Mouse (Mus musculus): ENCODE results near the gene Wdr12. TPM values are rescaled to one million over a fixed set of nuclear protein-coding genes. Genes with fewer than 3 reads are reported as not detected.
"Not testable (repeated sequence)": the region's sequence is repeated elsewhere in the genome, so short reads cannot be mapped to it uniquely, and the experiment has no call there.

The Wdr12 gene
- polyA plus RNA-seq, 1 experiment from 2014 or later, result 55.7 TPM

GRCm38 (mm10) chr1:60056310-60056709 is 42.1 kb downstream of the Wdr12 start:
- Histone ChIP-seq H3K27me3 (no peaks in the 10 kb centered on the region), H3K9ac (no peak overlapping the region), H3K36me3 (no peaks in the 10 kb centered on the region), H3K4me2 (no peak overlapping the region), H3K9me3 (replicated peaks) (no peaks in the 10 kb centered on the region), H3K27ac (no peak overlapping the region), H3K4me1 (no peaks in the 10 kb centered on the region), H3K4me3 (replicated peaks) (no peak overlapping the region)
- no peak for ATAC-seq (replicated peaks; ENCODE audit: low FRiP score)
- 83% methylated on average over 3 of the region's 3 CpGs for WGBS

GRCm38 (mm10) chr1:60054659-60055058 is 43.8 kb downstream of the Wdr12 start:
- Histone ChIP-seq H3K27me3 (no peaks in the 10 kb centered on the region), H3K4me1 (no peaks in the 10 kb centered on the region), H3K9me3 (replicated peaks) (no peaks in the 10 kb centered on the region), H3K27ac (no peak overlapping the region), H3K4me2 (no peak overlapping the region), H3K4me3 (replicated peaks) (no peak overlapping the region), H3K36me3 (no peaks in the 10 kb centered on the region), H3K9ac (no peak overlapping the region)
- WGBS, result 51% methylated on average over 3 of the region's 3 CpGs
- ATAC-seq (replicated peaks; ENCODE audit: low FRiP score), result no peak

GRCm38 (mm10) chr1:60047481-60047880 is 51.0 kb downstream of the Wdr12 start:
- H3K27me3 ChIP-seq, result peaks cover 15% of the 10 kb centered on the region
- not testable (repeated sequence) for ATAC-seq (replicated peaks; ENCODE audit: low FRiP score); H3K4me3 ChIP-seq (replicated peaks); H3K27ac ChIP-seq; H3K9ac ChIP-seq; H3K4me2 ChIP-seq; H3K36me3 ChIP-seq; H3K9me3 ChIP-seq (replicated peaks); H3K4me1 ChIP-seq
- 93% methylated on average over 5 of the region's 5 CpGs for WGBS

GRCm38 (mm10) chr1:60044595-60044994 is 53.9 kb downstream of the Wdr12 start:
- 84% methylated on average over 1 of the region's 1 CpGs for WGBS

GRCm38 (mm10) chr1:60042796-60043469 is 55.5 kb downstream of the Wdr12 start, which contains the start of gene Ica1l:
Gene Ica1l (minus strand): TSS chr1:60043184.
- Histone ChIP-seq H3K27me3 (peaks cover 22% of the 10 kb centered on the region), H3K9me3 (replicated peaks) (no peaks in the 10 kb centered on the region), H3K4me3 (replicated peaks) (peak within 1 kb of the TSS; percentile 81), H3K36me3 (no peaks in the 10 kb centered on the region), H3K27ac (no peak within 1 kb of the TSS), H3K9ac (peak within 1 kb of the TSS; percentile 64), H3K4me1 (peaks cover 5% of the 10 kb centered on the region), H3K4me2 (peak within 1 kb of the TSS; percentile 98)
- peak; percentile 93 for ATAC-seq (replicated peaks; ENCODE audit: low FRiP score)
- under 1% methylated on average over 88 of the region's 99 CpGs for WGBS

More at GRCm38 (mm10) chr1:60044595-60044994, 53.9 kb downstream of the Wdr12 start:
- no peak overlapping the region for H3K9ac ChIP-seq
- no peaks in the 10 kb centered on the region for H3K36me3 ChIP-seq
- no peak overlapping the region for H3K4me3 ChIP-seq (replicated peaks)
- H3K4me2 ChIP-seq, result no peak overlapping the region
- H3K9me3 ChIP-seq (replicated peaks), result no peaks in the 10 kb centered on the region
- peaks cover 22% of the 10 kb centered on the region for H3K27me3 ChIP-seq
- no peak overlapping the region for H3K27ac ChIP-seq
- no peak for ATAC-seq (replicated peaks; ENCODE audit: low FRiP score)
- H3K4me1 ChIP-seq, result peaks cover 5% of the 10 kb centered on the region

GRCm38 (mm10) chr1:60042398-60042795 is 56.0 kb downstream of the Wdr12 start:
- Histone ChIP-seq H3K9me3 (replicated peaks) (no peaks in the 10 kb centered on the region), H3K4me2 (peak overlapping the region; percentile 98), H3K27me3 (peaks cover 22% of the 10 kb centered on the region), H3K27ac (no peak overlapping the region), H3K4me1 (peaks cover 5% of the 10 kb centered on the region), H3K36me3 (no peaks in the 10 kb centered on the region), H3K9ac (peak overlapping the region; percentile 64), H3K4me3 (replicated peaks) (peak overlapping the region; percentile 81)
- 2% methylated on average over 19 of the region's 19 CpGs for WGBS
- ATAC-seq (replicated peaks; ENCODE audit: low FRiP score), result peak; percentile 25; the same call in 1 of the 2 replicates

GRCm38 (mm10) chr1:60035044-60035443 is 63.4 kb downstream of the Wdr12 start:
- WGBS, result 95% methylated on average over 2 of the region's 2 CpGs
- Histone ChIP-seq H3K27me3 (no peaks in the 10 kb centered on the region), H3K36me3 (no peaks in the 10 kb centered on the region), H3K9ac (no peak overlapping the region), H3K27ac (no peak overlapping the region), H3K9me3 (replicated peaks) (no peaks in the 10 kb centered on the region), H3K4me2 (no peak overlapping the region), H3K4me1 (no peaks in the 10 kb centered on the region), H3K4me3 (replicated peaks) (no peak overlapping the region)
- ATAC-seq (replicated peaks; ENCODE audit: low FRiP score), result no peak

Other genes with a start within 250 kb of the Wdr12 start
- 12.1 TPM in 2 replicates for gene Fam117b, start 185.6 kb downstream of the Wdr12 start, polyA plus RNA-seq (2015; fragmentation: Nextera tagmentation; extraction: Ambion mirVana)
- gene Ica1l, start 55.5 kb downstream of the Wdr12 start, polyA plus RNA-seq (2015; fragmentation: Nextera tagmentation; extraction: Ambion mirVana), result 0.83 and 1.0 TPM in 2 replicates
- 6.9 and 7.6 TPM in 2 replicates for gene Carf, start 398 bp downstream of the Wdr12 start, polyA plus RNA-seq (2015; fragmentation: Nextera tagmentation; extraction: Ambion mirVana)
- 7.9 TPM in 2 replicates for gene Nbeal1, start 82.0 kb upstream of the Wdr12 start, polyA plus RNA-seq (2015; fragmentation: Nextera tagmentation; extraction: Ambion mirVana)
- gene Cyp20a1, start 244.7 kb upstream of the Wdr12 start, polyA plus RNA-seq (2015; fragmentation: Nextera tagmentation; extraction: Ambion mirVana), result 34.1 and 36.3 TPM in 2 replicates

Data from kidney, embryonic 15.5 days (tissue).